Mouse (Mus musculus): ENCODE measurements at regions not wholly inside any gene's neighbourhood (a gene's known extent, or its start where the extent isn't known, plus 50 kb on each side); places are given as distances from the start of the nearest gene placed in this dataset.
"Not testable (repeated sequence)": the region's sequence is repeated elsewhere in the genome, so short reads cannot be mapped to it uniquely, and the experiment has no call there.

- Histone ChIP-seq H3K36me3 (replicated peaks) (no peaks in the 10 kb centered on the region), H3K27me3 (replicated peaks) (no peaks in the 10 kb centered on the region), H3K27ac (no peak overlapping the region), H3K4me1 (no peaks in the 10 kb centered on the region), H3K4me2 (no peak overlapping the region), H3K9ac (no peak overlapping the region), H3K4me3 (no peak overlapping the region), H3K9me3 (no peaks in the 10 kb centered on the region)
- WGBS, result 17% methylated on average over 3 of the region's 3 CpGs
- ATAC-seq (replicated peaks), result no peak
Observed at GRCm38 (mm10) chr2:114384566-114384965, 183.3 kb upstream of the Zfp770 start.

GRCm38 (mm10) chr2:114378844-114379533, 177.7 kb upstream of the Zfp770 start:
- Histone ChIP-seq H3K9me3 (no peaks in the 10 kb centered on the region), H3K9ac (no peak overlapping the region), H3K27me3 (replicated peaks) (no peaks in the 10 kb centered on the region), H3K4me3 (no peak overlapping the region), H3K4me2 (no peak overlapping the region), H3K4me1 (no peaks in the 10 kb centered on the region), H3K36me3 (replicated peaks) (no peaks in the 10 kb centered on the region), H3K27ac (no peak overlapping the region)
- WGBS, result 79% methylated on average over 1 of the region's 1 CpGs
- ATAC-seq (replicated peaks), result no peak

- no peaks in the 10 kb centered on the region for H3K9me3 ChIP-seq
- no peaks in the 10 kb centered on the region for H3K27me3 ChIP-seq (replicated peaks)
- no peak for ATAC-seq (replicated peaks)
- no peaks in the 10 kb centered on the region for H3K36me3 ChIP-seq (replicated peaks)
- no peaks in the 10 kb centered on the region for H3K4me1 ChIP-seq
- no peak overlapping the region for H3K4me2 ChIP-seq
- H3K9ac ChIP-seq, result no peak overlapping the region
- WGBS, result 76% methylated on average over 7 of the region's 7 CpGs
- H3K4me3 ChIP-seq, result no peak overlapping the region
- H3K27ac ChIP-seq, result no peak overlapping the region
Observed at GRCm38 (mm10) chr2:114373476-114373875, 172.2 kb upstream of the Zfp770 start.

GRCm38 (mm10) chr2:114353876-114354275, 152.6 kb upstream of the Zfp770 start:
- not testable (repeated sequence) for H3K27ac ChIP-seq; H3K4me3 ChIP-seq; ATAC-seq (replicated peaks); H3K4me1 ChIP-seq; H3K4me2 ChIP-seq; H3K9ac ChIP-seq; H3K9me3 ChIP-seq; H3K36me3 ChIP-seq (replicated peaks); H3K27me3 ChIP-seq (replicated peaks)
- 86% methylated on average over 11 of the region's 11 CpGs for WGBS

GRCm38 (mm10) chr2:114340578-114341293, 139.5 kb upstream of the Zfp770 start:
- Histone ChIP-seq H3K4me2 (0 out of 2 replicates have a peak overlapping the region, but pooled peaks have one; percentile 8), H3K4me1 (no peaks in the 10 kb centered on the region), H3K9me3 (no peaks in the 10 kb centered on the region), H3K27me3 (replicated peaks) (no peaks in the 10 kb centered on the region), H3K36me3 (replicated peaks) (no peaks in the 10 kb centered on the region), H3K4me3 (no peak overlapping the region), H3K9ac (no peak overlapping the region), H3K27ac (no peak overlapping the region)
- WGBS, result 68% methylated on average over 9 of the region's 9 CpGs
- ATAC-seq (replicated peaks), result no peak

- no peaks in the 10 kb centered on the region for H3K36me3 ChIP-seq (replicated peaks)
- no peak overlapping the region for H3K4me2 ChIP-seq
- 84% methylated on average over 3 of the region's 3 CpGs for WGBS
- H3K4me1 ChIP-seq, result no peaks in the 10 kb centered on the region
- no peaks in the 10 kb centered on the region for H3K27me3 ChIP-seq (replicated peaks)
- no peak overlapping the region for H3K9ac ChIP-seq
- H3K4me3 ChIP-seq, result no peak overlapping the region
- ATAC-seq (replicated peaks), result no peak
- H3K27ac ChIP-seq, result no peak overlapping the region
- H3K9me3 ChIP-seq, result no peaks in the 10 kb centered on the region
Observed at GRCm38 (mm10) chr2:114301746-114302145, 100.5 kb upstream of the Zfp770 start.

- WGBS, result 82% methylated on average over 1 of the region's 1 CpGs
Observed at GRCm38 (mm10) chr2:114295110-114295509, 93.8 kb upstream of the Zfp770 start.

GRCm38 (mm10) chr2:114291387-114291786, 90.1 kb upstream of the Zfp770 start:
- H3K9ac ChIP-seq, result no peak overlapping the region
- H3K4me3 ChIP-seq, result no peak overlapping the region
- no peak overlapping the region for H3K4me2 ChIP-seq
- H3K36me3 ChIP-seq (replicated peaks), result no peaks in the 10 kb centered on the region
- WGBS, result 84% methylated on average over 5 of the region's 5 CpGs
- ATAC-seq (replicated peaks), result no peak
- H3K27me3 ChIP-seq (replicated peaks), result no peaks in the 10 kb centered on the region
- no peaks in the 10 kb centered on the region for H3K9me3 ChIP-seq
- no peaks in the 10 kb centered on the region for H3K4me1 ChIP-seq
- H3K27ac ChIP-seq, result no peak overlapping the region

More at GRCm38 (mm10) chr2:114295110-114295509, 93.8 kb upstream of the Zfp770 start:
- H3K27ac ChIP-seq, result no peak overlapping the region
- no peak overlapping the region for H3K4me2 ChIP-seq
- no peaks in the 10 kb centered on the region for H3K9me3 ChIP-seq
- ATAC-seq (replicated peaks), result no peak
- H3K27me3 ChIP-seq (replicated peaks), result no peaks in the 10 kb centered on the region
- no peaks in the 10 kb centered on the region for H3K36me3 ChIP-seq (replicated peaks)
- H3K4me1 ChIP-seq, result no peaks in the 10 kb centered on the region
- H3K9ac ChIP-seq, result no peak overlapping the region
- H3K4me3 ChIP-seq, result no peak overlapping the region

GRCm38 (mm10) chr2:114275536-114275935, 74.3 kb upstream of the Zfp770 start:
- Histone ChIP-seq H3K4me1 (no peaks in the 10 kb centered on the region), H3K27ac (no peak overlapping the region), H3K9me3 (no peaks in the 10 kb centered on the region), H3K27me3 (replicated peaks) (no peaks in the 10 kb centered on the region), H3K9ac (no peak overlapping the region), H3K36me3 (replicated peaks) (no peaks in the 10 kb centered on the region), H3K4me3 (no peak overlapping the region), H3K4me2 (no peak overlapping the region)
- no peak for ATAC-seq (replicated peaks)

- Histone ChIP-seq H3K4me1 (0 out of 2 replicates have a peak, but pooled peaks cover 3% of the 10 kb centered on the region), H3K4me3 (no peak overlapping the region), H3K9ac (no peak overlapping the region), H3K36me3 (replicated peaks) (no peaks in the 10 kb centered on the region), H3K9me3 (no peaks in the 10 kb centered on the region), H3K4me2 (0 out of 2 replicates have a peak overlapping the region, but pooled peaks have one; percentile 14), H3K27me3 (replicated peaks) (no peaks in the 10 kb centered on the region), H3K27ac (no peak overlapping the region)
- 45% methylated on average over 8 of the region's 8 CpGs for WGBS
- peak; percentile 72; the same call in 1 of the 2 replicates for ATAC-seq (replicated peaks)
Observed at GRCm38 (mm10) chr2:114260397-114261071, 59.3 kb upstream of the Zfp770 start.

GRCm38 (mm10) chr2:114259539-114259938, 58.3 kb upstream of the Zfp770 start:
- no peak overlapping the region for H3K4me2 ChIP-seq
- no peak overlapping the region for H3K4me3 ChIP-seq
- H3K4me1 ChIP-seq, result 0 out of 2 replicates have a peak, but pooled peaks cover 3% of the 10 kb centered on the region
- WGBS, result 79% methylated on average over 4 of the region's 4 CpGs
- H3K9me3 ChIP-seq, result no peaks in the 10 kb centered on the region
- H3K36me3 ChIP-seq (replicated peaks), result no peaks in the 10 kb centered on the region
- H3K9ac ChIP-seq, result no peak overlapping the region
- no peak overlapping the region for H3K27ac ChIP-seq
- no peak for ATAC-seq (replicated peaks)
- no peaks in the 10 kb centered on the region for H3K27me3 ChIP-seq (replicated peaks)
